Mouse (Mus musculus): ENCODE measurements around the gene Sugp2.

Gene Sugp2

DNA sequence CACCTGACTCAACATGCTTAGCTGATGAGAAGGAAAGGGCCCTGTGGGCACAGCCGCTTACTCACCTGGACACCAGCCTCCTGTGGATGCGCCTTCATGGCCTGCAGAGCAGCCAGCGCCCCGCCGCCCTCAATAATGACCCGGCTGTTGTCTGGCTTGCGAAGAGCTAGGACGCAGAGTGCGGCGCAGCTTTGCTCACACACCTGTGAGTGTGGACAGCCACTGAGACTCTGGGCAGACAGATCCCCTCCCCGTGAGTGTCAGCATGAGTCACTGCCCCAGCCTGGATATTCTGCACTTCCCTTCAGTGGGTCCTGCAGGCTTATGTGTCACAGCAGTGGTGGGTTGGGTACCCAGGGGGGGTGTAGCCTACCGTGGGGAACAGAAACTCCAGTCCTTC, 12.0 kb upstream of the Sugp2 start:
- DNase-seq, result no peak

GRCm38 (mm10) chr8:70223341-70223740, 10.7 kb upstream of the Sugp2 start:
- DNase-seq, result no peak

DNA sequence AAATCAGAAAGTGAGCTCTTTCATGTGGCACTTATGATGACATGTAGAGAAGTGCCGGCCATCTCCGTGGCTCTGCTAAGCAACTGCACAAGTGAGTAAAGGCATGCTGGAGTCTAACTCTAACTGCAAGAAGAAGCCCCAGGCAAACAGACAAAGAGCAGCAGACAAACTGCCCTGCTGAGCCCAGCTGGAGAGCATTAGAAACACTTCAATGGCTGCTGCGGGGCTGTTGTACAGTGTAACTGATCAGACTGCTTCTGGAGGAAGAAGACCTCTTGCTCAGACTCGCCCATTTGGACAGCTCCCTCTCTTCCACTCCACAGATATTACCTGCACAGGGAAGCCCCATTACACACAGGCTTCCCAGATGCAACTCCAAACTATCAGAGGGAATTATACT, 6.0 kb upstream of the Sugp2 start:
- no peak for DNase-seq

DNA sequence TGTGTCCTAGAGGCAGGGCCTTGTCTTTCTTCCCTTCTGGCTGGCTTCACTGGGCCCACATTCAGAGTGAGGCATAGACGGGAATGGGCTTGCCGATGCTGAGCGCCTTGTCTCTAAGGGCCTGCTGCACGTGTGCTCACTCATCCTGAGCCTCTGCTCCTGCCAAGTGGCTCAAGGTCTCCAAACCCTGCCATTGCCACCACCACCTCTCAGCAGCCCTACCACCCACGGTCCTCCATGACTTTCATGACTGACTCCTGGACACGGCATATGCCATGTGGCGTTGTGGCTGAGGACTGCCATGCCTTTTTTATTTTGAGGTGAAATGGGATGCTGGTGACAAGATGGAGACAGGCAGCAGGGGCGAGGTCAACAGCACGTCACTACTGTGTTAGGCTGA, 3.2 kb upstream of the Sugp2 start:
- DNase-seq, result no peak

DNA sequence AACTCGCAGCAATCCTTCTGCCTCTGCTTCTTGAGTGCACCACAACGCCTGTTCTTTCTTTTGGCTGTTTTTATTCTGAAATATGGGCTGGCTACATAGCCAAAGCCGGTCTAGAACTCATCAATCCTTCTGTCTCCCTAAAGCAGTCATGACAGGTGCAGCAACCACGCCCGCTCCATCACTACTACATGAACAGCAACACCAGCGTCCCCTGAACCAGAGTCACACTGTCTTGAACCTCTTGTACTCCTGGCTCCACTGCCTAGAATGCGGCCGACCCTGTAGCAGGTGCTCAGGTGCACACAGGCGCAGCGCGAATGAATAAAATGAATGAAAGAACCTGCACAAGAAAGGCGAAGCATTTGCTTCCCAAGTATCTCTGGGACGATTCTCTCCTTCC, 420 bp upstream of the Sugp2 start:
- DNase-seq, result no peak

DNA sequence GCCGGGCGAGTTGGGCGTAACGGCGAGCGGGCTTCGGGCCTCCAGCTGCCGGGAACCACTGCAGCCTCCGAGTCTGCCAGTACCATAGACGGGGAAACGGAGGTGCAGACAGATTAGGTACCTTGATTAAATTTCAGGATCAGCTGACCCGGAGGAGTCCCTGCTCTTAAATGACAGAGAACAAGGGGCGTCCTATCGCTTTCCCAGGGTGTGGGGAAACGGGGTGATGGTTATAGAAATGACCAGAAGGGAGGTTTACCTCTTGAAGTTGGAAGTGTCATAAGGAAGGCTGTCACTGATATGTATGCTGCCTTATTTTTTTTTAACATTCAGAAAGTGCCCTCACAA, 729 bp downstream of the Sugp2 start:
- DNase-seq, result no peak

GRCm38 (mm10) chr8:70237842-70238241, 3.8 kb downstream of the Sugp2 start:
- no peak for DNase-seq

DNA sequence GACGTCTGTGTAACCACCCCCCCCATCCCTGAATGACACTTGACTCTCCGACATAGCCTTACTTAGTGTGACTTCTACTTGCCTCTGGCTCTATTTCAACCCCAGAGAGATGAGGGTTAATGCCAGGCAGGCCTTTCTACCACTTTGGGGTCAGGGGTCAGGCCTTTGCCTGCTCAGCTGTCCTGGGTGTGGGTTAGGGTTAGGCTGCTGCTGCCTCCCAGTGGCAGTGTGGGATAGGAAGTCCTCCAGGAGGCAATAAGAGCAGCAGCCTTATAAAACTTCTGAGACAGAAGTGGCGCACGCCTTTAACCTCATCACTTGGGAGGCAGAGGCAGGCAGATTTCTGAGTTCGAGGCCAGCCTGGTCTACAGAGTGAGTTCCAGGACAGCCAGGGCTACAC, 6.6 kb downstream of the Sugp2 start:
- DNase-seq, result no peak

DNA sequence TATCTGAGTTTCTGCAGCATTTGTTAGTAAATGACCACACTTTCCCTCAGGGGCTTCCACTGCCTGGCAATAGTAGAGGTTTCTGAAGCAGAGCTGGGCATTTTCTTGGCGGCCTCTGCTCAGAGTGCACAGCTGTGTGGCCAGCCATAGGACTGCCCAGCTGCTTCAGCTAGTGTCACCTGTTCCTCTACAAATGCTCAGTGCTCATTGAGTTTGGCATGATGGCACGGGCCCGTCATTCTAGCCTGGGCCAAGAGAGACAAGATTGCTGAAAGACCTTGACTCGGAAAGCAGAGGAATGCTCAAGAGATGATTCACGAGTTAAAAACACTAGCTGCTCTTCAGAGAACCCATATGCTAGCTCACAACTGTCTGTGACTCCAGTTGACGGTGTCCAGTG, 12.6 kb downstream of the Sugp2 start:
- DNase-seq, result no peak

GRCm38 (mm10) chr8:70247841-70248240, 13.8 kb downstream of the Sugp2 start:
- DNase-seq, result no peak

DNA sequence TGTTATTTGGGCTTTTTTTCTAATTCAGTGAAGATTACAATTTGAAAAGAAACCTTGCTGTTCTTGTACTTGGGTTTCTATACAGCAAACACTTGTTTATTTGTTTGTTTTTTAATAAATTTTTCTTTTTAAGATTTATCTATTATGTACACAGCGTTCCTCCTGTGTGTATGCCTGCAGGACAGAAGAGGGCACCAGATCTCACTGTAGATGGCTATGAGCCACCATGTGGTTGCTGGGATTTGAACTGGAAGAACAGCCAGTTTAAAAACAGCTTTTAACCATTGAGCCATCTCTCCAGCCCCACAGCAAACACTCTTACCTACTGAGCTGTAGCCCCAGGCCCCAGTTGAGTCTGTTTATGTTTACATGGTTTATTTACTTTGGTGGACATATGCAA, 20.6 kb downstream of the Sugp2 start:
- no peak for DNase-seq

DNA sequence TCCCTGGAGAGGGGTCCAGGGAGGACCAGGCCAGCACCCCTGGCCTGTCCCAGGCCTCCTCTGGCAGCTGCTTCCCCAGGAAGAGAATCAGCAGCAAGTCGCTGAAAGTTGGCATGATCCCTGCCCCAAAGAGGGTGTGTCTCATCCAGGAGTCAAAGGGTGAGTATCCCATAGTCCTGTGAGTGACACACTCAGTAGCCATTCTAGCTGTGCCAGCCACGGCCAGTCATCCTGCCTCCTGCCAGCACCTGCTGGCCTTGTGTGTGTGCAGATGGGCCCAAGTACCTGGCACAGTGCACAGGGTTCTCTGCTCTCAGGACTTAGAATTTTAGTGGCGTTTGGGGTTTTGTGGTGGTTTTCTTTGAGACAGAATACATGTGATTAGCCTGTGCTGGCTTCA, 23.4 kb downstream of the Sugp2 start:
- DNase-seq, result no peak

GRCm38 (mm10) chr8:70258600-70258999, 24.6 kb downstream of the Sugp2 start:
- DNase-seq, result no peak

- DNase-seq, result no peak
Measured at GRCm38 (mm10) chr8:70259043-70259442, 25.0 kb downstream of the Sugp2 start.

GRCm38 (mm10) chr8:70267674-70268073, 33.6 kb downstream of the Sugp2 start:
- no peak for DNase-seq

DNA sequence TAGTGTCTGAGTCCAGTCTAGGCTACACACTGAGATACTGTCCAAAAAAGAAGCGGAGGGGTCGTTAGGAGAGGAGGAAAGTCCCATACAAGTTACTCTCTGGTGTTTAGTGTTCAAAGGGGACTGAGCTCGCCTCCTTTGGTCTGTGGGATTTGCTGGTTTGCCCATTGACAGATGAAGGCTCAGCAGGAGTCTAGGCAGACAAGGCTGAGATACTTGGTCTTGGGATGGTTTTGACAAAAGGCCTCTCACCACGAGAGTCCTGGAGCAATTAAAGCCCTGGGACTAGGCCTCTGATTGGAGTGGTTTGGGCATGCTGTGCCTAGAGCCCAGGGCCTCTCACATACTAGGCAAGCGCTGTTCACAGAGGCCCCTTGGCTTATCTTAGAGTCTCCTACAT, 34.3 kb downstream of the Sugp2 start:
- DNase-seq, result no peak

DNA sequence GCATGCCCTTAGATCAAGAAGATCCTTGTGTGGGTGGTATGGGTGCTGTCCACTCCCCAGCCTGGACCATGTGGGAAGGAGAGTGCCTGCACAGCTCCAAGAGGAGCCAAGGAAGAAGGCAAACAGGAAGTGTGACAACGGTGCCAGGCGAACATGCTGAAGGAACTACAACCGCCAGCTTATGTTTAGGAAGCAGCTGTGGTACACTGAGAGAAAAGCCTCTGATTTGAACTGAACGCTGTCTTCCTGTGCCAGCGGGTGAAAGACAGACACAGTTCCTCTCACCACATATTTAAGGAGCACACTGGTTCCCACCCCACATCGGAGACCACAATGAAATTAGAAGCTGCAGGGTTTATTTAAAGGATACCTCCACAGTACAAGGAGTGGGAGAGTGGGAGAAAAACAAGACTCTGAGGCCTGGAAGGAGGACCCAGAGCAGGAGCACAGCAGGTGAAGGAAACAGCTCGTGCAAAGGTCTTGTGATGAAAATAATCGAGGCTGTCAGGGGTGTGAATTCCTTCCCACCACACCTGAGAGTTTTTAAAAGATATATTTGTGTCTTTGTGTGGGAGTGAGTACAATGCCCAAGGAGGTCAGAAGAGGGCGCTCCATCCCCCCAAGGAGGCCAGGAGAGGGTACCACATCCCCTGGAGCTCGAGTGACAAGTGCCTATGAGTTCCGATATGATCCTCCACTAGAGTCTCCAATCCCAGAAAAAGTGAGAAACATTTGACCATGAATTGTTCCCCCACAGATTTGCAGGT, 35.0 kb downstream of the Sugp2 start:
- peak; percentile 24 for DNase-seq

- no peak for DNase-seq
Measured at GRCm38 (mm10) chr8:70272949-70273348, 38.9 kb downstream of the Sugp2 start.

GRCm38 (mm10) chr8:70274350-70274749, 40.3 kb downstream of the Sugp2 start:
- DNase-seq, result no peak

DNA sequence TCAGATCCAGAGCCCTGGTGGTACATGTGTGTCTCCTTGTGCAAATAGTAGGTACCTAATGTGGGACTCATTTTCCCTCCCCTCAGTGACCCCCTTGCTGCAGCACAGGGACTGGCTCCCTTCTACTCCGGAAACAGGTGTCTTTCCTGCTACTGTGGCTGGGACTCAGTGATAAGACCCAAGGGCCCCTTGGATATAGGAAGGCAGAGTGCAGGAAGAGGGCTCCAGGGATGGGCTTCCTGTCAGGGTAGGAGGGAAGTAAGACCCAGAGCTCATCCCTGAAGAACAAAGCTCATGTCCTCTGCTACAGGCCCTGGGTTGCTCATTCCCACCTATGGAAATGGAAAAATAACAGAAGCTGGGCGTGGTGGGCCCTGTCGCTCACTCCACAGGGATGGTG, 42.5 kb downstream of the Sugp2 start:
- no peak for DNase-seq

DNA sequence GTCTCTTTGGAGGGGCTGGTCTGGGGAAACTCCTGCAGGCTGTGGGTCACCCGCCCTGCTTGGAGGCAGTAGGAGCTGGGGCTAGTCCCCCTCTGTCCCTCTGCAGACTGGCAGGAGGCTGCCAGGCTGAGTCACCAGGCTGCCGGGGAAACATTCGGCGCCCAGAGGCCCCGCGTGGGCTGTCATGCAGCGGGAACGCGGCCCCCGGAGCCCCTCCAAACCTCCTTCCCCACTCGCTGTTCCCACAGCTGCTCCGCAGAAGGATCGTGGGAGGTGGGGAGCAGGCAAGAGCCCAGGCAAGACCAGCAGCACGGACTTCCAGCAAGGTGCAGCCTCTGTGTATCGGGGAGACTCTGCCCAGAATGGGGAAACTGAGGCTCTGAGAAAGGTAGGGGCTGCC, 44.1 kb downstream of the Sugp2 start:
- DNase-seq, result peak; percentile 25

- DNase-seq, result no peak
Measured at GRCm38 (mm10) chr8:70279266-70279665, 45.2 kb downstream of the Sugp2 start.

DNA sequence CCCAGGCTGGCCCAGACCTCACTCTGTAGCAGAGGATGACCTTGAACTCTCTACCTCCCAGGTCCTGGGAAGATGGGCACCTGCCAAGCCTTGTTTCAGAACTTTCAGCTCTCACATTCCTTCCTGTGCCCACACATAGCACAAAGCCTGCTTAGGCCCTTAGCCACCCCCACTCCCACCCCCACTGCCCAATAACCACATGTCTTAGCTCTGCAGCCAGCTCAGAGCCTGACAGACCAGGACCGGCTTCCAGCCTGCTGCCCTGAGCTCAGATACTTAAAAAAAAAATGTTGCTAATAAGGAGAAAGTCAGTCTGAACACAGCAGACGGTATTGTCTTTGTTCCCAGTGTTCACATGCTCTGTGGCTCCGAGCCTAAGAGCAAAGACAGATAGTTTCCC, 47.0 kb downstream of the Sugp2 start:
- DNase-seq, result no peak

DNA sequence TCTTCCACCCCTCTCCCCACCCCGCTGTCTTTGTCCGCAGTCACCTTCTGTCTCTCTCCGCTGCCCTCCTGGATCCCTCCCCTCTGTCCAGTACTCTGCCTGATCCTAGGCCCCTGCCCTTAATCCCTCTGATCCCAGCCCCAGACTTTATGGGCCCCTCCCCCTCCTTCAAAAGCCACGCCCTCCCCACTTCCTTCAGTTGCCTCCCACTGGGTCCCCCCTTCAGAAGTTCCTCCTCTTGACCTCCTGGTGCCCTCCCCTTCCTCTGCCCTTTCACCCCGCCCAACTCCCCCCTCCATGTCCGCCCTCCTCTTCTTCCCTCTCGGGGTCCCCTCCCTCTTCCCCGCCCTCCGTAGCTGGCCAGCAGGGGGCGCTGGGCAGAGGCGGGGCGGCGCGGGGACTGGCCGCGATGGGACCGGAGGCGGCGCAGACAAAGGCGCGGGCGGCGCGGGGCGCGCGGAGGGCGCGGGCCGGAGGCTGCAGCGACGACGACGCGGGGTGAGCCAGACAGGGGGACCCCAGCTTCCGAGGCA, 48.6 kb downstream of the Sugp2 start, which contains the start of gene Homer3:
Homer3 (plus strand) TSS at position 225 of the 533 bp plus-strand sequence.
- DNase-seq, result peak; percentile 79

All from right cerebral cortex, postnatal 25 days (tissue).